Mouse (Mus musculus) E14TG2a.4 (cell line): ENCODE results near the gene Pdhx.
A peak's percentile ranks its signal among the peaks of the same experiment; 100 is the strongest.

Source experiments
- H3K27me3 ChIP-seq: 2 replicates; pipeline ENCODE4 v1.6.1; 2014; ENCODE audit warnings: low read length, control low read depth; ENCODE audit not compliant: insufficient read depth
- H3K36me3 ChIP-seq: 2 replicates; pipeline ENCODE4 v1.6.1; 2014; ENCODE audit warnings: low read length, control low read depth; ENCODE audit not compliant: insufficient read depth
- H3K4me1 ChIP-seq: replicated peaks from 2 replicates; pipeline ENCODE4 v1.6.1; 2014; ENCODE audit warnings: low read depth, low read length, control low read depth
- H3K4me3 ChIP-seq: replicated peaks from 2 replicates; pipeline ENCODE4 v1.5.1; 2014; ENCODE audit warnings: mild to moderate bottlenecking, low read length
- H3K9me3 ChIP-seq: 2 replicates; pipeline ENCODE4 v1.6.1; 2014; ENCODE audit warnings: low read length, control low read depth
- CTCF ChIP-seq: conservative IDR thresholded peaks from 2 replicates; pipeline ENCODE4 v1.5.1; 2014; ENCODE audit warnings: low read length
- NANOG ChIP-seq: IDR thresholded peaks from 2 replicates; pipeline ENCODE4 v1.6.1; 2014; ENCODE audit warnings: borderline replicate concordance, low read length, mixed read lengths
- POU5F1 ChIP-seq: IDR thresholded peaks from 2 replicates; pipeline ENCODE4 v1.6.1; 2014; ENCODE audit warnings: low read length, borderline replicate concordance

The Pdhx gene

GRCm38 (mm10) chr2:103040896-103041295 is 32.4 kb downstream of the Pdhx start:
- peaks cover 45% of the 10 kb centered on the region for H3K36me3 ChIP-seq
- no peak overlapping the region for H3K4me3 ChIP-seq
- H3K27me3 ChIP-seq: no peaks in the 10 kb centered on the region
- TF ChIP-seq POU5F1 (no peak), NANOG (no peak), CTCF (no peak)
- no peaks in the 10 kb centered on the region for H3K9me3 ChIP-seq
- no peaks in the 10 kb centered on the region for H3K4me1 ChIP-seq

- Histone ChIP-seq H3K36me3 (peaks cover 61% of the 10 kb centered on the region), H3K9me3 (no peaks in the 10 kb centered on the region), H3K27me3 (no peaks in the 10 kb centered on the region), H3K4me1 (no peaks in the 10 kb centered on the region), H3K4me3 (no peak overlapping the region)
- TF ChIP-seq NANOG (no peak), POU5F1 (no peak), CTCF (no peak)
Measured at GRCm38 (mm10) chr2:103037831-103038230, 35.5 kb downstream of the Pdhx start.

- H3K9me3 ChIP-seq: no peaks in the 10 kb centered on the region
- TF ChIP-seq CTCF (no peak), NANOG (no peak)
- no peak overlapping the region for H3K4me3 ChIP-seq
- H3K27me3 ChIP-seq: no peaks in the 10 kb centered on the region
- no peaks in the 10 kb centered on the region for H3K4me1 ChIP-seq
- H3K36me3 ChIP-seq: peaks cover 49% of the 10 kb centered on the region
Measured at GRCm38 (mm10) chr2:103022728-103023127, 50.6 kb downstream of the Pdhx start.

GRCm38 (mm10) chr2:103020191-103020987 is 52.9 kb downstream of the Pdhx start:
- no peak overlapping the region for H3K4me3 ChIP-seq
- peaks cover 32% of the 10 kb centered on the region for H3K36me3 ChIP-seq
- no peaks in the 10 kb centered on the region for H3K27me3 ChIP-seq
- H3K9me3 ChIP-seq: no peaks in the 10 kb centered on the region
- no peaks in the 10 kb centered on the region for H3K4me1 ChIP-seq
- TF ChIP-seq POU5F1 (no peak), CTCF (no peak)

- H3K36me3 ChIP-seq: peaks cover 21% of the 10 kb centered on the region
- H3K9me3 ChIP-seq: no peaks in the 10 kb centered on the region
- H3K27me3 ChIP-seq: no peaks in the 10 kb centered on the region
- no peak for TF ChIP-seq POU5F1
- no peak for TF ChIP-seq NANOG
- TF ChIP-seq CTCF: no peak
- H3K4me3 ChIP-seq: no peak overlapping the region
- no peaks in the 10 kb centered on the region for H3K4me1 ChIP-seq
Measured at GRCm38 (mm10) chr2:103018817-103019494, 54.4 kb downstream of the Pdhx start.

- TF ChIP-seq NANOG: no peak
- TF ChIP-seq POU5F1: no peak
- no peak for TF ChIP-seq CTCF
- Histone ChIP-seq H3K27me3 (no peaks in the 10 kb centered on the region), H3K36me3 (peaks cover 9% of the 10 kb centered on the region; the same call in 1 of the 2 replicates), H3K9me3 (no peaks in the 10 kb centered on the region), H3K4me3 (no peak overlapping the region), H3K4me1 (no peaks in the 10 kb centered on the region)
Measured at GRCm38 (mm10) chr2:103017391-103017824, 55.9 kb downstream of the Pdhx start.

GRCm38 (mm10) chr2:103016089-103016488 is 57.2 kb downstream of the Pdhx start:
- peaks cover 4% of the 10 kb centered on the region; the same call in 1 of the 2 replicates for H3K36me3 ChIP-seq
- H3K27me3 ChIP-seq: no peaks in the 10 kb centered on the region
- H3K9me3 ChIP-seq: no peaks in the 10 kb centered on the region
- H3K4me1 ChIP-seq: no peaks in the 10 kb centered on the region
- H3K4me3 ChIP-seq: no peak overlapping the region
- TF ChIP-seq CTCF (no peak), POU5F1 (no peak), NANOG (no peak)

GRCm38 (mm10) chr2:103012782-103013575 is 60.3 kb downstream of the Pdhx start:
- Histone ChIP-seq H3K4me1 (no peaks in the 10 kb centered on the region), H3K36me3 (no peaks in the 10 kb centered on the region), H3K27me3 (no peaks in the 10 kb centered on the region), H3K4me3 (no peak overlapping the region), H3K9me3 (no peaks in the 10 kb centered on the region)
- no peak for TF ChIP-seq POU5F1
- peak; percentile 59 for TF ChIP-seq CTCF
- TF ChIP-seq NANOG: no peak
